Mouse (Mus musculus) CH12.LX (cell line): ENCODE data around the gene Nhlh1.

Source experiments
- BHLHE40 ChIP-seq: IDR thresholded peaks from 2 replicates; pipeline ENCODE4 v1.6.1; 2011; ENCODE audit warnings: mild to moderate bottlenecking, low read depth, low read length, improper control_type of control experiment
- CTCF ChIP-seq, 2 experiments: IDR thresholded peaks in 1 of 2; conservative IDR thresholded peaks in 1 of 2; 2 replicates each; pipeline ENCODE4 v1.5.1; 2011 to 2012; ENCODE audit warnings: low read depth in 2 of 2, low read length in 2 of 2, improper control_type of control experiment in 1 of 2, inconsistent platforms in 1 of 2, mild to moderate bottlenecking in 1 of 2, moderate library complexity in 1 of 2
- ELF1 ChIP-seq: IDR thresholded peaks from 2 replicates; pipeline ENCODE4 v1.6.1; 2014; ENCODE audit warnings: low read depth, mild to moderate bottlenecking, inconsistent platforms, low read length, improper control_type of control experiment
- EP300 ChIP-seq: IDR thresholded peaks from 2 replicates; pipeline ENCODE4 v1.6.1; 2011; ENCODE audit warnings: low read length, improper control_type of control experiment
- GABPA ChIP-seq: IDR thresholded peaks from 2 replicates; pipeline ENCODE4 v1.6.1; 2012; ENCODE audit warnings: low read depth, low read length, improper control_type of control experiment, inconsistent platforms; ENCODE audit not compliant: insufficient replicate concordance
- HCFC1 ChIP-seq: IDR thresholded peaks from 2 replicates; pipeline ENCODE4 v1.6.1; 2012; ENCODE audit warnings: low read depth, mild to moderate bottlenecking, inconsistent platforms, low read length, improper control_type of control experiment
- MAX ChIP-seq: IDR thresholded peaks from 2 replicates; pipeline ENCODE4 v1.6.1; 2011; ENCODE audit warnings: low read length, improper control_type of control experiment
- MEF2A ChIP-seq: IDR thresholded peaks from 2 replicates; pipeline ENCODE4 v1.6.1; 2014; ENCODE audit warnings: low read depth, mild to moderate bottlenecking, inconsistent platforms, low read length, improper control_type of control experiment, borderline replicate concordance
- NELFE ChIP-seq: IDR thresholded peaks from 2 replicates; pipeline ENCODE4 v1.6.1; 2011; ENCODE audit warnings: low read depth, low read length, improper control_type of control experiment
- POLR2A ChIP-seq: IDR thresholded peaks from 2 replicates; pipeline ENCODE4 v1.6.1; 2011; ENCODE audit warnings: low read depth, mild to moderate bottlenecking, improper control_type of control experiment, low read length
- UBTF ChIP-seq: IDR thresholded peaks from 2 replicates; pipeline ENCODE4 v1.6.1; 2012; ENCODE audit warnings: low read depth, mild to moderate bottlenecking, inconsistent platforms, low read length, improper control_type of control experiment, moderate library complexity
- ZKSCAN1 ChIP-seq: IDR thresholded peaks from 2 replicates; pipeline ENCODE4 v1.6.1; 2012; ENCODE audit warnings: low read depth, inconsistent platforms, low read length, improper control_type of control experiment, borderline replicate concordance
- ZNF384 ChIP-seq: IDR thresholded peaks from 2 replicates; pipeline ENCODE4 v1.6.1; 2012; ENCODE audit warnings: low read depth, low read length, improper control_type of control experiment, inconsistent platforms

GRCm38 (mm10) chr1:172009406-172009805, 48.0 kb downstream of the Nhlh1 start:
- no peak for TF ChIP-seq CTCF (conservative IDR thresholded peaks at IDR 0.05 in 1 of 2, IDR thresholded peaks at IDR 0.05 in 1 of 2; ENCODE audit: low read depth in 2 of 2, low read length in 2 of 2)
- TF ChIP-seq NELFE = no peak
- TF ChIP-seq MAX = no peak
- TF ChIP-seq EP300 = no peak
- no peak for TF ChIP-seq POLR2A
- no peak for TF ChIP-seq HCFC1
- TF ChIP-seq BHLHE40 = no peak
- no peak for TF ChIP-seq ZKSCAN1
- TF ChIP-seq GABPA = no peak
- no peak for TF ChIP-seq ZNF384
- TF ChIP-seq UBTF = no peak
- TF ChIP-seq MEF2A = no peak
- no peak for TF ChIP-seq ELF1
